Mouse (Mus musculus) kidney, embryonic 14.5 days (tissue): ENCODE data around the gene Nxn. TPM values are rescaled to one million over a fixed set of nuclear protein-coding genes. Genes with fewer than 3 reads are reported as not detected.

Experiments
- ATAC-seq: fragments of 200-750 bp; cut with Nextera tagmentation; 2 replicates; pipeline ENCODE4 v1.8.0; 2017; ENCODE audit warnings: moderate number of reproducible peaks, mild to moderate bottlenecking, moderate TSS enrichment, moderate library complexity; ENCODE audit not compliant: low FRiP score, low TSS enrichment
- H3K27ac ChIP-seq: fragments of 300-500 bp; sonication (generic); 2 replicates; pipeline ENCODE4 v1.5.1; 2014; ENCODE audit warnings: low read depth, mild to moderate bottlenecking, low read length, moderate library complexity, mixed read lengths
- H3K27me3 ChIP-seq: fragments of 300-500 bp; sonication (generic); 2 replicates; pipeline ENCODE4 v1.6.1; 2014; ENCODE audit warnings: mild to moderate bottlenecking, low read length; ENCODE audit not compliant: control insufficient read depth, insufficient read depth
- H3K36me3 ChIP-seq: fragments of 300-500 bp; sonication (generic); 2 replicates; pipeline ENCODE4 v1.6.1; 2014; ENCODE audit warnings: low read length, mixed read lengths; ENCODE audit not compliant: control insufficient read depth, insufficient read depth
- H3K4me1 ChIP-seq: fragments of 300-500 bp; sonication (generic); 2 replicates; pipeline ENCODE4 v1.6.1; 2014; ENCODE audit warnings: low read length, mixed read lengths; ENCODE audit not compliant: control insufficient read depth, insufficient read depth
- H3K4me2 ChIP-seq: fragments of 300-500 bp; sonication (generic); replicated peaks from 2 replicates; pipeline ENCODE4 v1.6.1; 2014; ENCODE audit warnings: low read depth, mild to moderate bottlenecking, low read length
- H3K4me3 ChIP-seq: fragments of 300-500 bp; sonication (generic); 2 replicates; pipeline ENCODE4 v1.5.1; 2014; ENCODE audit warnings: mild to moderate bottlenecking, low read length
- H3K9ac ChIP-seq: fragments of 300-500 bp; sonication (generic); 2 replicates; pipeline ENCODE4 v1.6.1; 2014; ENCODE audit warnings: low read depth, mild to moderate bottlenecking, low read length, moderate library complexity
- H3K9me3 ChIP-seq: fragments of 300-500 bp; sonication (generic); 2 replicates; pipeline ENCODE4 v1.6.1; 2016; ENCODE audit warnings: low read length; ENCODE audit not compliant: control insufficient read depth
- WGBS: fragments of 180-500 bp; shearing (Covaris S2); extraction: QIAGEN DNeasy Blood & Tissue Kit; methylation state at CpG from one replicate; pipeline ENCODE4 v1.1.7; 2014; 5-methylcytosine and 5-hydroxymethylcytosine counted together
- polyA plus RNA-seq: library from polyadenylated mRNA; unstranded; fragments of >200 nt; fragmentation: Nextera tagmentation; extraction: Ambion mirVana; gene quantifications from 2 replicates; pipeline ENCODE4 v1.2.1, GENCODE M21; 2014

The Nxn gene
- polyA plus RNA-seq, 1 experiment from 2014 or later: 38.0 TPM

GRCm38 (mm10) chr11:76429046-76429445 is 30.1 kb upstream of the Nxn start:
- Histone ChIP-seq H3K27me3 (no peaks in the 10 kb centered on the region), H3K27ac (no peak overlapping the region), H3K9ac (no peak overlapping the region), H3K9me3 (no peaks in the 10 kb centered on the region), H3K4me2 (no peak overlapping the region), H3K4me3 (no peak overlapping the region), H3K4me1 (peaks cover 3% of the 10 kb centered on the region; the same call in 1 of the 2 replicates), H3K36me3 (peaks cover 32% of the 10 kb centered on the region)
- WGBS: 82% methylated on average over 4 of the region's 4 CpGs
- no peak for ATAC-seq

- H3K4me3 ChIP-seq: no peak overlapping the region
- peaks cover 34% of the 10 kb centered on the region for H3K36me3 ChIP-seq
- H3K4me1 ChIP-seq: peaks cover 3% of the 10 kb centered on the region; the same call in 1 of the 2 replicates
- H3K4me2 ChIP-seq: no peak overlapping the region
- no peak overlapping the region for H3K27ac ChIP-seq
- H3K27me3 ChIP-seq: no peaks in the 10 kb centered on the region
- WGBS: 80% methylated on average over 3 of the region's 3 CpGs
- no peak for ATAC-seq
- H3K9ac ChIP-seq: no peak overlapping the region
- no peaks in the 10 kb centered on the region for H3K9me3 ChIP-seq
These were observed 28.8 kb upstream of the Nxn start for GRCm38 (mm10) chr11:76427781-76428180.

- no peaks in the 10 kb centered on the region for H3K9me3 ChIP-seq
- peaks cover 44% of the 10 kb centered on the region for H3K36me3 ChIP-seq
- WGBS: 81% methylated on average over 6 of the region's 6 CpGs
- no peak for ATAC-seq
- H3K27me3 ChIP-seq: no peaks in the 10 kb centered on the region
- H3K4me3 ChIP-seq: no peak overlapping the region
- H3K27ac ChIP-seq: no peak overlapping the region
- peaks cover 3% of the 10 kb centered on the region; the same call in 1 of the 2 replicates for H3K4me1 ChIP-seq
- no peak overlapping the region for H3K9ac ChIP-seq
- H3K4me2 ChIP-seq: no peak overlapping the region
These were observed 26.8 kb upstream of the Nxn start for GRCm38 (mm10) chr11:76425749-76426148.

GRCm38 (mm10) chr11:76420896-76421295 is 22.0 kb upstream of the Nxn start:
- no peak overlapping the region for H3K4me3 ChIP-seq
- H3K4me1 ChIP-seq: no peaks in the 10 kb centered on the region
- no peak overlapping the region for H3K4me2 ChIP-seq
- ATAC-seq: no peak
- no peak overlapping the region for H3K9ac ChIP-seq
- H3K27me3 ChIP-seq: no peaks in the 10 kb centered on the region
- 77% methylated on average over 4 of the region's 4 CpGs for WGBS
- H3K36me3 ChIP-seq: peaks cover 90% of the 10 kb centered on the region
- no peaks in the 10 kb centered on the region for H3K9me3 ChIP-seq
- H3K27ac ChIP-seq: no peak overlapping the region

- WGBS: 62% methylated on average over 4 of the region's 4 CpGs
- H3K27me3 ChIP-seq: no peaks in the 10 kb centered on the region
- H3K36me3 ChIP-seq: peaks cover 95% of the 10 kb centered on the region
- H3K27ac ChIP-seq: no peak overlapping the region
- no peak for ATAC-seq
- H3K9ac ChIP-seq: no peak overlapping the region
- H3K4me2 ChIP-seq: no peak overlapping the region
- H3K4me1 ChIP-seq: no peaks in the 10 kb centered on the region
- no peaks in the 10 kb centered on the region for H3K9me3 ChIP-seq
- H3K4me3 ChIP-seq: no peak overlapping the region
These were observed 20.2 kb upstream of the Nxn start for GRCm38 (mm10) chr11:76419179-76419578.

- Histone ChIP-seq H3K9ac (no peak overlapping the region), H3K27me3 (no peaks in the 10 kb centered on the region), H3K4me3 (no peak overlapping the region), H3K9me3 (no peaks in the 10 kb centered on the region), H3K27ac (no peak overlapping the region), H3K36me3 (peaks cover 95% of the 10 kb centered on the region), H3K4me1 (no peaks in the 10 kb centered on the region), H3K4me2 (no peak overlapping the region)
- WGBS: 85% methylated on average over 8 of the region's 8 CpGs
- no peak for ATAC-seq
These were observed 19.5 kb upstream of the Nxn start for GRCm38 (mm10) chr11:76418423-76418822.

DNA sequence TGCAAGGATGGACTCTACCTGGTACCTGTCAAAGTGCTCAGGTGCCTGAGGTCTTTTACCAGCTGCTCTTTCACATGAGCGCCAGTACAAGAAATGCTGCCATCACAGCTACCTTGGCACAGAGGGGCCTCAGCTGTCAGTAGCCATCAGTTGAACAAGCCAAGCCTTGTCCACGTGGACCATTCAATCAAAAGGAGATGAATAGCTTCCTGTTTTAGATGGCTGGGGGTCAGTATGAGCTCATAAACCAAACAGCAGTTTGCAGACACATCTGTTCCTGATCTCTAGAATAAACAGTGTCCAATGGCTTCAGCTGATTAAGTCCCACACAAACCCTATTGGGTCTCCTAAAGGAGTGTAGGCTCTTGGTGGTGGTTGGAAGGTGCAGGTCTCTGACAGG is 17.0 kb upstream of the Nxn start:
- Histone ChIP-seq H3K36me3 (peaks cover 86% of the 10 kb centered on the region), H3K27ac (no peak overlapping the region), H3K9me3 (no peaks in the 10 kb centered on the region), H3K4me3 (no peak overlapping the region), H3K9ac (no peak overlapping the region), H3K4me2 (no peak overlapping the region), H3K27me3 (no peaks in the 10 kb centered on the region), H3K4me1 (no peaks in the 10 kb centered on the region)
- WGBS: 48% methylated on average over 2 of the region's 2 CpGs
- ATAC-seq: no peak

DNA sequence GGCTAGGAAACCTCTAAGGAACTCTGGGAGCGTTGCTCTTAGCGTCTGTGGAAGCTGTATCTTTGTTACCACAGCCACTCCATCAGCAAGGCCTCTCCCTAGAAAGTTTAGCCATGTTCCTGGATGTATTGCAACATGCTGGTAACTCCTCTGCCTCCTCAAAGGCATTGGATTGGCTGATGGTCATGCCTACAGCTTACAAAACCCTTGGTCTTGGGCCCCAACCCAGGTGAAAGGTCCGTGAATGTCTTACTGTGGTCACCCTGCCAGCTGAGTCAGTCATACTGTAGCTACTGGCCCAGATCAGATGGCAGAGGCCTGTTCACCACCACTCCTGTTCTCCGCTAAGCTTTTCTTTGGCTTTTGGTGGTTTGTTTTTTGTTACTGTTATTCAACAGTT is 16.1 kb upstream of the Nxn start:
- H3K27me3 ChIP-seq: no peaks in the 10 kb centered on the region
- no peak overlapping the region for H3K9ac ChIP-seq
- H3K4me2 ChIP-seq: no peak overlapping the region
- no peak overlapping the region for H3K27ac ChIP-seq
- H3K4me3 ChIP-seq: no peak overlapping the region
- H3K4me1 ChIP-seq: no peaks in the 10 kb centered on the region
- peaks cover 81% of the 10 kb centered on the region for H3K36me3 ChIP-seq
- H3K9me3 ChIP-seq: no peaks in the 10 kb centered on the region
- no peak for ATAC-seq
- WGBS: 90% methylated on average over 4 of the region's 4 CpGs

DNA sequence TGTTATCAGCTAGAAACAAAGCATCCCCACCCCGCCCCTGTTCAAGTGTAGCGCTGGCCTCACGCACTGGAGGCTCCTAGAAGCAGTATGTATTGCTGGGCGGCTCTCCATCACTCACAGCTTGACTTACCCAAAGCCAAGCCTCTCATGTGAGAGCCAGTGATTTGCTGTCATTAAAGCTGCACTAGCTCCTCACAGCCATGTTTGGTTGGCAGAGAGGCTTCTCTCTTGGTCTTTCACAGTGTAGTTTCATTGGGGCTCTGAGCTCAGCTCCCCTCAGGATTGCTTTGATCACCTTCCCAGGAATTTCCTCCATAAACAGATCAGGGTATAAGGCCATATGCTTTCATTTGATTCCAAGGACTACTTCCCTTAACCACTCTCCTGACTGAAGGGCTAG is 14.3 kb upstream of the Nxn start:
- no peaks in the 10 kb centered on the region for H3K9me3 ChIP-seq
- no peak overlapping the region for H3K4me3 ChIP-seq
- H3K4me1 ChIP-seq: no peaks in the 10 kb centered on the region
- no peak overlapping the region for H3K9ac ChIP-seq
- peaks cover 66% of the 10 kb centered on the region for H3K36me3 ChIP-seq
- H3K27ac ChIP-seq: no peak overlapping the region
- no peak overlapping the region for H3K4me2 ChIP-seq
- no peaks in the 10 kb centered on the region for H3K27me3 ChIP-seq
- 74% methylated on average over 4 of the region's 4 CpGs for WGBS
- no peak for ATAC-seq
